Mouse (Mus musculus) liver, postnatal 0 days (tissue): ENCODE measurements at regions not wholly inside any gene's neighbourhood (a gene's known extent, or its start where the extent isn't known, plus 50 kb on each side); places are given as distances from the start of the nearest gene placed in this dataset.
A peak's percentile ranks its signal among the peaks of the same experiment; 100 is the strongest.

Experiments
- ATAC-seq: fragments of 200-750 bp; cut with Nextera tagmentation; 2 replicates; pipeline ENCODE4 v1.8.0; 2017; ENCODE audit warnings: mild to moderate bottlenecking, moderate library complexity
- DNase-seq: peaks from one replicate; pipeline ENCODE4 v3.0.0-alpha.2; 2016
- H3K27ac ChIP-seq: fragments of 300-500 bp; sonication (generic); 2 replicates; pipeline ENCODE4 v1.5.1; 2014; ENCODE audit warnings: antibody characterized with exemption, moderate library complexity, mild to moderate bottlenecking, low read depth
- H3K27me3 ChIP-seq: fragments of 300-500 bp; sonication (generic); 2 replicates; pipeline ENCODE4 v1.6.1; 2014; ENCODE audit warnings: low read length, control low read depth, mixed read lengths; ENCODE audit not compliant: insufficient read depth
- H3K36me3 ChIP-seq: fragments of 300-500 bp; sonication (generic); replicated peaks from 2 replicates; pipeline ENCODE4 v1.6.1; 2014; ENCODE audit warnings: mild to moderate bottlenecking, control low read depth, low read length, moderate library complexity, mixed read lengths; ENCODE audit not compliant: insufficient read depth
- H3K4me1 ChIP-seq: fragments of 300-500 bp; sonication (generic); 2 replicates; pipeline ENCODE4 v1.6.1; 2014; ENCODE audit warnings: antibody characterized with exemption, mild to moderate bottlenecking, control low read depth; ENCODE audit not compliant: insufficient read depth
- H3K4me2 ChIP-seq: fragments of 300-500 bp; sonication (generic); 2 replicates; pipeline ENCODE4 v1.6.1; 2014; ENCODE audit warnings: low read depth, mild to moderate bottlenecking, low read length, moderate library complexity, mixed read lengths
- H3K4me3 ChIP-seq: fragments of 300-500 bp; sonication (generic); 2 replicates; pipeline ENCODE4 v1.5.1; 2014; ENCODE audit warnings: low read depth, low read length
- H3K9ac ChIP-seq: fragments of 300-500 bp; sonication (generic); replicated peaks from 2 replicates; pipeline ENCODE4 v1.6.1; 2014; ENCODE audit warnings: mild to moderate bottlenecking, moderate library complexity
- H3K9me3 ChIP-seq: fragments of 300-500 bp; sonication (generic); 2 replicates; pipeline ENCODE4 v1.6.1; 2016; ENCODE audit warnings: mild to moderate bottlenecking, control low read depth, low read length, mixed read lengths
- CTCF ChIP-seq: sonication (generic); IDR thresholded peaks from 2 replicates; pipeline ENCODE4 v1.5.1; 2016; ENCODE audit warnings: antibody characterized with exemption, low read depth
- EP300 ChIP-seq: IDR thresholded peaks from 2 replicates; pipeline ENCODE4 v1.6.1; 2016; ENCODE audit warnings: antibody characterized with exemption, low read depth, mild to moderate bottlenecking
- WGBS: fragments of 180-500 bp; shearing (Covaris S2); extraction: QIAGEN DNeasy Blood & Tissue Kit; methylation state at CpG from one replicate; pipeline ENCODE4 v1.1.7; 2014; ENCODE audit not compliant: insufficient replicate concordance; 5-methylcytosine and 5-hydroxymethylcytosine counted together

- Histone ChIP-seq H3K27ac (no peak overlapping the region), H3K9ac (no peak overlapping the region), H3K9me3 (no peaks in the 10 kb centered on the region), H3K36me3 (no peaks in the 10 kb centered on the region), H3K4me1 (no peaks in the 10 kb centered on the region), H3K4me2 (no peak overlapping the region), H3K27me3 (no peaks in the 10 kb centered on the region), H3K4me3 (no peak overlapping the region)
- DNase-seq (no peak), ATAC-seq (no peak)
- TF ChIP-seq EP300 (no peak), CTCF (no peak)
These were observed 54.7 kb downstream of the Spry2 start for GRCm38 (mm10) chr14:105841888-105842287.

GRCm38 (mm10) chr14:105837533-105837932 is 59.1 kb downstream of the Spry2 start:
- ATAC-seq (no peak), DNase-seq (no peak)
- no peaks in the 10 kb centered on the region for H3K36me3 ChIP-seq
- H3K4me3 ChIP-seq: no peak overlapping the region
- TF ChIP-seq CTCF: no peak
- no peak for TF ChIP-seq EP300
- no peaks in the 10 kb centered on the region for H3K27me3 ChIP-seq
- H3K9me3 ChIP-seq: no peaks in the 10 kb centered on the region
- no peak overlapping the region for H3K9ac ChIP-seq
- no peak overlapping the region for H3K27ac ChIP-seq
- H3K4me1 ChIP-seq: no peaks in the 10 kb centered on the region
- no peak overlapping the region for H3K4me2 ChIP-seq
- WGBS: 65% methylated on average over 3 of the region's 3 CpGs

GRCm38 (mm10) chr14:105830701-105831100 is 65.9 kb downstream of the Spry2 start:
- WGBS: 89% methylated on average over 12 of the region's 12 CpGs
- H3K36me3 ChIP-seq: no peaks in the 10 kb centered on the region
- H3K27me3 ChIP-seq: no peaks in the 10 kb centered on the region
- no peak for DNase-seq
- H3K4me1 ChIP-seq: no peaks in the 10 kb centered on the region
- H3K4me2 ChIP-seq: no peak overlapping the region
- H3K9ac ChIP-seq: no peak overlapping the region
- ATAC-seq: no peak
- no peak overlapping the region for H3K27ac ChIP-seq
- no peak overlapping the region for H3K4me3 ChIP-seq
- TF ChIP-seq EP300 (no peak), CTCF (no peak)
- no peaks in the 10 kb centered on the region for H3K9me3 ChIP-seq

- H3K4me3 ChIP-seq: no peak overlapping the region
- ATAC-seq (no peak), DNase-seq (no peak)
- H3K4me2 ChIP-seq: no peak overlapping the region
- H3K27me3 ChIP-seq: no peaks in the 10 kb centered on the region
- no peaks in the 10 kb centered on the region for H3K9me3 ChIP-seq
- no peak overlapping the region for H3K9ac ChIP-seq
- no peaks in the 10 kb centered on the region for H3K36me3 ChIP-seq
- TF ChIP-seq CTCF: no peak
- no peak for TF ChIP-seq EP300
- no peak overlapping the region for H3K27ac ChIP-seq
- WGBS: 76% methylated on average over 4 of the region's 4 CpGs
- no peaks in the 10 kb centered on the region for H3K4me1 ChIP-seq
These were observed 66.3 kb downstream of the Spry2 start for GRCm38 (mm10) chr14:105830301-105830700.

- H3K9me3 ChIP-seq: no peaks in the 10 kb centered on the region
- no peaks in the 10 kb centered on the region for H3K27me3 ChIP-seq
- H3K4me3 ChIP-seq: no peak overlapping the region
- ATAC-seq (no peak), DNase-seq (no peak)
- H3K27ac ChIP-seq: no peak overlapping the region
- H3K4me2 ChIP-seq: no peak overlapping the region
- no peaks in the 10 kb centered on the region for H3K36me3 ChIP-seq
- H3K9ac ChIP-seq: no peak overlapping the region
- H3K4me1 ChIP-seq: no peaks in the 10 kb centered on the region
- 62% methylated on average over 8 of the region's 8 CpGs for WGBS
- TF ChIP-seq CTCF (no peak), EP300 (no peak)
These were observed 73.5 kb downstream of the Spry2 start for GRCm38 (mm10) chr14:105823129-105823528.

GRCm38 (mm10) chr14:105822653-105823052 is 74.0 kb downstream of the Spry2 start:
- no peaks in the 10 kb centered on the region for H3K27me3 ChIP-seq
- no peak overlapping the region for H3K4me3 ChIP-seq
- H3K9ac ChIP-seq: no peak overlapping the region
- TF ChIP-seq EP300 (no peak), CTCF (no peak)
- no peaks in the 10 kb centered on the region for H3K9me3 ChIP-seq
- H3K4me1 ChIP-seq: no peaks in the 10 kb centered on the region
- no peak overlapping the region for H3K4me2 ChIP-seq
- WGBS: 76% methylated on average over 9 of the region's 9 CpGs
- DNase-seq (no peak), ATAC-seq (no peak)
- no peaks in the 10 kb centered on the region for H3K36me3 ChIP-seq
- H3K27ac ChIP-seq: no peak overlapping the region

GRCm38 (mm10) chr14:105819534-105819933 is 77.1 kb downstream of the Spry2 start:
- TF ChIP-seq EP300 (no peak), CTCF (peak; percentile 32)
- no peak overlapping the region for H3K9ac ChIP-seq
- WGBS: 84% methylated on average over 2 of the region's 2 CpGs
- ATAC-seq (no peak), DNase-seq (no peak)
- no peak overlapping the region for H3K4me3 ChIP-seq
- peaks cover 5% of the 10 kb centered on the region for H3K4me1 ChIP-seq
- H3K9me3 ChIP-seq: no peaks in the 10 kb centered on the region
- no peak overlapping the region for H3K27ac ChIP-seq
- no peaks in the 10 kb centered on the region for H3K27me3 ChIP-seq
- no peaks in the 10 kb centered on the region for H3K36me3 ChIP-seq
- no peak overlapping the region for H3K4me2 ChIP-seq
